In genomic region chr7:83444279-83444615, GRCm38 (mm10) we compare ENCODE assay signal across 12 mouse cellular contexts.
A peak's percentile ranks its signal among the peaks of the same experiment; 100 is the strongest.
DNase-seq lines count a peak whose midpoint lies in the region; ATAC-seq lines count a peak whose summit lies in the region.
"Had no signal": no experiment of that assay in that cellular context is flagged by ENCODE, and none has a peak within 500 bp of the region (broad histone marks: within the 10 kb centered on the region; RNA-seq: fewer than 3 reads in every experiment).

No protein-coding gene starts in this region.

- H3K27me3 ChIP-seq in heart, embryonic 11.5 days (ENCODE audit: control insufficient read depth, insufficient read depth, low read length): no peaks in the 10 kb centered on the region
- no peaks in the 10 kb centered on the region for H3K27me3 ChIP-seq in kidney, embryonic 14.5 days (ENCODE audit: control insufficient read depth, insufficient read depth, low read length)
- no peaks in the 10 kb centered on the region for H3K27me3 ChIP-seq in neural tube, embryonic 11.5 days (ENCODE audit: control insufficient read depth, insufficient read depth, low read length)
- no peaks in the 10 kb centered on the region for H3K27me3 ChIP-seq in stomach, embryonic 15.5 days (replicated peaks)

- H3K9ac ChIP-seq in heart, embryonic 11.5 days (ENCODE audit: low read depth, low read length): no peak overlapping the region
- H3K9ac ChIP-seq in kidney, embryonic 14.5 days (ENCODE audit: low read depth, low read length): no peak overlapping the region
- no peak overlapping the region for H3K9ac ChIP-seq in neural tube, embryonic 11.5 days (ENCODE audit: low read length)
- no peak overlapping the region for H3K9ac ChIP-seq in stomach, embryonic 15.5 days

- no peak overlapping the region for H3K4me2 ChIP-seq in heart, embryonic 11.5 days
- H3K4me2 ChIP-seq in kidney, embryonic 14.5 days (replicated peaks; ENCODE audit: low read depth, low read length): no peak overlapping the region
- no peak overlapping the region for H3K4me2 ChIP-seq in neural tube, embryonic 11.5 days (ENCODE audit: low read depth)
- no peak overlapping the region for H3K4me2 ChIP-seq in stomach, embryonic 15.5 days

- 59% methylated on average over 1 of the region's 1 CpGs for WGBS in heart, embryonic 11.5 days (ENCODE audit: insufficient replicate concordance)
- WGBS in kidney, embryonic 14.5 days: 44% methylated on average over 1 of the region's 1 CpGs
- WGBS in neural tube, embryonic 11.5 days: 45% methylated on average over 1 of the region's 1 CpGs
- 31% methylated on average over 1 of the region's 1 CpGs for WGBS in stomach, embryonic 15.5 days

- H3K4me1 ChIP-seq in heart, embryonic 11.5 days (ENCODE audit: control insufficient read depth, insufficient read depth, low read length): peaks cover 10% of the 10 kb centered on the region
- H3K4me1 ChIP-seq in kidney, embryonic 14.5 days (ENCODE audit: control insufficient read depth, insufficient read depth, low read length): peaks cover 30% of the 10 kb centered on the region
- peaks cover 9% of the 10 kb centered on the region for H3K4me1 ChIP-seq in neural tube, embryonic 11.5 days (ENCODE audit: control insufficient read depth, insufficient read depth, low read length)
- no peaks in the 10 kb centered on the region for H3K4me1 ChIP-seq in stomach, embryonic 15.5 days

- no peak for ATAC-seq in heart, embryonic 11.5 days (replicated peaks; ENCODE audit: insufficient number of reproducible peaks, low FRiP score, low TSS enrichment)
- ATAC-seq in kidney, embryonic 14.5 days (ENCODE audit: low FRiP score, low TSS enrichment): peak; percentile 28; the same call in 1 of the 2 replicates
- 0 out of 2 replicates have a peak, but pooled peaks have one; percentile 20 for ATAC-seq in neural tube, embryonic 11.5 days (ENCODE audit: insufficient read depth, low FRiP score, low TSS enrichment)
- peak; percentile 39; the same call in 1 of the 2 replicates for ATAC-seq in stomach, embryonic 15.5 days (ENCODE audit: insufficient read depth, low FRiP score, low read depth)

- H3K27ac ChIP-seq in heart, embryonic 11.5 days (ENCODE audit: low read depth, low read length): peak overlapping the region; percentile 77
- peak overlapping the region; percentile 84; the same call in 1 of the 2 replicates for H3K27ac ChIP-seq in kidney, embryonic 14.5 days (ENCODE audit: low read depth, low read length)
- H3K27ac ChIP-seq in neural tube, embryonic 11.5 days (ENCODE audit: low read depth, low read length): peak overlapping the region; percentile 56
- H3K27ac ChIP-seq in stomach, embryonic 15.5 days: peak overlapping the region; percentile 84

- no peak for DNase-seq in heart, adult 8-10 months (ENCODE audit: low spot score)
- no peak for DNase-seq in kidney, postnatal 14 days
- DNase-seq in neural tube, embryonic 11.5 days (ENCODE audit: low spot score): no peak
- DNase-seq in neural tube, embryonic 10.5 days (ENCODE audit: extremely low spot score, low spot score): no peak
- no peak for DNase-seq in right cerebral cortex, adult 2 months (ENCODE audit: low spot score in 2 of 2)
- DNase-seq: adrenal gland, postnatal 25 days; cerebellum, postnatal 36 days; kidney, adult 11 months; thymus, postnatal 36 days had no signal

- H3K4me3 ChIP-seq in heart, embryonic 11.5 days (ENCODE audit: low read depth, low read length): no peak overlapping the region
- H3K4me3 ChIP-seq in kidney, embryonic 14.5 days (ENCODE audit: low read length): no peak overlapping the region
- no peak overlapping the region for H3K4me3 ChIP-seq in neural tube, embryonic 11.5 days (ENCODE audit: low read depth, low read length)
- H3K4me3 ChIP-seq in stomach, embryonic 15.5 days (replicated peaks): no peak overlapping the region

- H3K36me3 ChIP-seq in heart, embryonic 11.5 days (ENCODE audit: control insufficient read depth, insufficient read depth, low read length): no peaks in the 10 kb centered on the region
- no peaks in the 10 kb centered on the region for H3K36me3 ChIP-seq in kidney, embryonic 14.5 days (ENCODE audit: control insufficient read depth, insufficient read depth, low read length)
- no peaks in the 10 kb centered on the region for H3K36me3 ChIP-seq in neural tube, embryonic 11.5 days (ENCODE audit: control insufficient read depth, insufficient read depth, low read length)
- H3K36me3 ChIP-seq in stomach, embryonic 15.5 days: no peaks in the 10 kb centered on the region

- no peaks in the 10 kb centered on the region; the same call in 1 of the 2 replicates for H3K9me3 ChIP-seq in heart, embryonic 11.5 days (replicated peaks; ENCODE audit: control insufficient read depth, low read length)
- H3K9me3 ChIP-seq in kidney, embryonic 14.5 days (ENCODE audit: control insufficient read depth, low read length): no peaks in the 10 kb centered on the region
- no peaks in the 10 kb centered on the region for H3K9me3 ChIP-seq in neural tube, embryonic 11.5 days (ENCODE audit: control insufficient read depth, low read length)
- no peaks in the 10 kb centered on the region for H3K9me3 ChIP-seq in stomach, embryonic 15.5 days
